ENCODE assay signal across 22 mouse cellular contexts in the genomic region with DNA sequence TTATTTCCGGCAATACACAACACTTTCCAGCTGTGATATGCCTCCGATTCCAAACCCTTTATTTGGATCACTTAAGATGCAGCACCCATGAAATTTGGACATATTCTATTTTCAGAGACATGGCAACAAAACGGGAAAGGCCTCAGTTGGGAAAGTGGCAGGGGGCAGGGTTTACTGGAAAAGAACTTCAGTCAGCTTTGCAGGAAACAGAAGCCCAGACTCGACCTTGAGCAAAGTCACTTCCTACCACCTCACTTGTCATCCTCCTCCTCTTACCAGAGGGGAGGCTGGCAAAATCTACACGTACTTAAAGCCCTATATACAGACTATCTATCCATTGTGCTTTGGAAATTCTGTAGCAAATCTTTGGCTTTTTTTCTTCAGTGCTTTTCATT.
DNase-seq lines count a peak whose midpoint lies in the region; ATAC-seq lines count a peak whose summit lies in the region.
"Had no signal": no experiment of that assay in that cellular context is flagged by ENCODE, and none has a peak within 500 bp of the region (broad histone marks: within the 10 kb centered on the region; RNA-seq: fewer than 3 reads in every experiment).

No protein-coding gene starts in this region.

- 68% methylated on average over 5 of the region's 5 CpGs for WGBS in midbrain, embryonic 11.5 days
- 55% methylated on average over 5 of the region's 5 CpGs for WGBS in midbrain, embryonic 13.5 days
- WGBS in forebrain, embryonic 16.5 days: 55% methylated on average over 5 of the region's 5 CpGs

- H3K4me3 ChIP-seq in midbrain, embryonic 11.5 days (ENCODE audit: low read depth, low read length): no peak overlapping the region
- H3K4me3 ChIP-seq in midbrain, embryonic 13.5 days (replicated peaks): no peak overlapping the region
- H3K4me3 ChIP-seq in forebrain, embryonic 16.5 days (replicated peaks; ENCODE audit: low read length): no peak overlapping the region
- H3K4me3 ChIP-seq: embryonic facial prominence, embryonic 12.5 days; heart, embryonic 10.5 days; hindbrain, embryonic 13.5 days had no signal

- H3K36me3 ChIP-seq in midbrain, embryonic 11.5 days (ENCODE audit: control insufficient read depth, insufficient read depth, low read length): no peaks in the 10 kb centered on the region
- no peaks in the 10 kb centered on the region for H3K36me3 ChIP-seq in midbrain, embryonic 13.5 days
- H3K36me3 ChIP-seq in forebrain, embryonic 16.5 days (ENCODE audit: control insufficient read depth, insufficient read depth): no peaks in the 10 kb centered on the region
- H3K36me3 ChIP-seq: embryonic facial prominence, embryonic 12.5 days; heart, embryonic 10.5 days; hindbrain, embryonic 13.5 days had no signal

- H3K9ac ChIP-seq in midbrain, embryonic 11.5 days (ENCODE audit: low read length): no peak overlapping the region
- no peak overlapping the region for H3K9ac ChIP-seq in midbrain, embryonic 13.5 days (replicated peaks)
- no peak overlapping the region for H3K9ac ChIP-seq in forebrain, embryonic 16.5 days (replicated peaks; ENCODE audit: low read depth, low read length)
- H3K9ac ChIP-seq: embryonic facial prominence, embryonic 12.5 days; hindbrain, embryonic 13.5 days had no signal

- no peaks in the 10 kb centered on the region for H3K4me1 ChIP-seq in midbrain, embryonic 11.5 days (ENCODE audit: control insufficient read depth, insufficient read depth, low read length)
- peaks cover 9% of the 10 kb centered on the region; the same call in 1 of the 2 replicates for H3K4me1 ChIP-seq in midbrain, embryonic 13.5 days (replicated peaks)
- no peaks in the 10 kb centered on the region; the same call in 1 of the 2 replicates for H3K4me1 ChIP-seq in forebrain, embryonic 16.5 days (replicated peaks; ENCODE audit: control insufficient read depth, insufficient read depth, low read length)
- H3K4me1 ChIP-seq: embryonic facial prominence, embryonic 12.5 days; heart, embryonic 10.5 days had no signal

- no peak overlapping the region for H3K27ac ChIP-seq in midbrain, embryonic 11.5 days (ENCODE audit: low read depth, low read length)
- H3K27ac ChIP-seq in midbrain, embryonic 13.5 days: no peak overlapping the region
- no peak overlapping the region for H3K27ac ChIP-seq in forebrain, embryonic 16.5 days (ENCODE audit: low read length)
- H3K27ac ChIP-seq: embryonic facial prominence, embryonic 12.5 days; heart, embryonic 10.5 days; hindbrain, embryonic 13.5 days; hindbrain, postnatal 0 days had no signal

- no peaks in the 10 kb centered on the region for H3K9me3 ChIP-seq in midbrain, embryonic 11.5 days (ENCODE audit: control insufficient read depth, low read length)
- no peaks in the 10 kb centered on the region for H3K9me3 ChIP-seq in midbrain, embryonic 13.5 days
- H3K9me3 ChIP-seq in forebrain, embryonic 16.5 days (ENCODE audit: control insufficient read depth, low read length): no peaks in the 10 kb centered on the region
- H3K9me3 ChIP-seq: embryonic facial prominence, embryonic 12.5 days; heart, embryonic 10.5 days; hindbrain, embryonic 13.5 days had no signal

- DNase-seq in midbrain, embryonic 11.5 days (ENCODE audit: low spot score, missing footprints): peak; percentile 73
- peak; percentile 56 for DNase-seq in R1 (ENCODE audit: low read depth, low spot score)
- DNase-seq in lung, postnatal 10 days: no peak
- no peak for DNase-seq in retina, postnatal 1 day
- DNase-seq: adrenal gland, adult 8-10 months; adrenal gland, postnatal 36 days; B cell, adult 2 months; cerebellum, adult 11 months; cerebellum, adult 9-10 months; cerebellum, postnatal 25 days; gastrocnemius, postnatal 10 days; heart, adult 18-20 months; heart, postnatal 14 days; kidney, adult 11 months had no signal

- H3K4me2 ChIP-seq in midbrain, embryonic 11.5 days: no peak overlapping the region
- no peak overlapping the region for H3K4me2 ChIP-seq in midbrain, embryonic 13.5 days (replicated peaks)
- H3K4me2 ChIP-seq in forebrain, embryonic 16.5 days (ENCODE audit: low read length): no peak overlapping the region
- H3K4me2 ChIP-seq: embryonic facial prominence, embryonic 12.5 days; hindbrain, embryonic 13.5 days had no signal

- no peak for ATAC-seq in midbrain, embryonic 11.5 days (ENCODE audit: low FRiP score)
- ATAC-seq in midbrain, embryonic 13.5 days: no peak
- ATAC-seq in forebrain, embryonic 16.5 days: peak; percentile 42
- ATAC-seq: CD4-positive, CD25-positive, alpha-beta regulatory T cell, adult 4 months; Patski had no signal

- H3K27me3 ChIP-seq in midbrain, embryonic 11.5 days (ENCODE audit: control insufficient read depth, insufficient read depth, low read length): no peaks in the 10 kb centered on the region
- no peaks in the 10 kb centered on the region for H3K27me3 ChIP-seq in midbrain, embryonic 13.5 days
- no peaks in the 10 kb centered on the region for H3K27me3 ChIP-seq in forebrain, embryonic 16.5 days (replicated peaks; ENCODE audit: control insufficient read depth, insufficient read depth, low read length)
- H3K27me3 ChIP-seq: embryonic facial prominence, embryonic 12.5 days; hindbrain, embryonic 13.5 days; Patski had no signal

Comparison
In these comparisons a context has a peak if more than half of its experiments do, and no peak if none do; other contexts are left out.
1. DNase-seq: peak in midbrain, embryonic 11.5 days (single experiment) and R1 (single experiment); none in lung, postnatal 10 days (single experiment) and retina, postnatal 1 day (single experiment).